Mouse (Mus musculus) liver, embryonic 16.5 days (tissue): Measurements from ENCODE around the gene Agbl4. TPM values are rescaled to one million over a fixed set of nuclear protein-coding genes. Genes with fewer than 3 reads are reported as not detected.
"Not testable (repeated sequence)": the region's sequence is repeated elsewhere in the genome, so short reads cannot be mapped to it uniquely, and the experiment has no call there.

Experiments
- ATAC-seq: fragments of 200-750 bp; cut with Nextera tagmentation; 2 replicates; pipeline ENCODE4 v1.8.0; 2017; ENCODE audit warnings: low read depth, mild to moderate bottlenecking, moderate number of reproducible peaks, moderate library complexity
- H3K27ac ChIP-seq: fragments of 300-500 bp; sonication (generic); 2 replicates; pipeline ENCODE4 v1.5.1; 2014; ENCODE audit warnings: mild to moderate bottlenecking, low read length
- H3K27me3 ChIP-seq: fragments of 300-500 bp; sonication (generic); 2 replicates; pipeline ENCODE4 v1.6.1; 2014; ENCODE audit warnings: low read depth, low read length, mixed read lengths; ENCODE audit not compliant: control insufficient read depth, insufficient read depth
- H3K36me3 ChIP-seq: fragments of 300-500 bp; sonication (generic); 2 replicates; pipeline ENCODE4 v1.6.1; 2014; ENCODE audit warnings: mild to moderate bottlenecking; ENCODE audit not compliant: control insufficient read depth, insufficient read depth
- H3K4me1 ChIP-seq: fragments of 300-500 bp; sonication (generic); 2 replicates; pipeline ENCODE4 v1.6.1; 2014; ENCODE audit warnings: low read depth, low read length, mixed read lengths; ENCODE audit not compliant: control insufficient read depth
- H3K4me2 ChIP-seq: fragments of 300-500 bp; sonication (generic); 2 replicates; pipeline ENCODE4 v1.6.1; 2014; ENCODE audit warnings: low read depth, low read length, mixed read lengths
- H3K4me3 ChIP-seq: fragments of 300-500 bp; sonication (generic); 2 replicates; pipeline ENCODE4 v1.5.1; 2014; ENCODE audit warnings: low read depth, mild to moderate bottlenecking, low read length
- H3K9ac ChIP-seq: fragments of 300-500 bp; sonication (generic); 2 replicates; pipeline ENCODE4 v1.6.1; 2014; ENCODE audit warnings: low read depth, low read length
- H3K9me3 ChIP-seq: fragments of 300-500 bp; sonication (generic); replicated peaks from 2 replicates; pipeline ENCODE4 v1.6.1; 2016; ENCODE audit warnings: low read length; ENCODE audit not compliant: control insufficient read depth
- WGBS: fragments of 180-500 bp; shearing (Covaris S2); extraction: QIAGEN DNeasy Blood & Tissue Kit; methylation state at CpG from one replicate; pipeline ENCODE4 v1.1.7; 2014; ENCODE audit not compliant: insufficient replicate concordance; 5-methylcytosine and 5-hydroxymethylcytosine counted together
- polyA plus RNA-seq: library from polyadenylated mRNA; unstranded; fragments of >200 nt; fragmentation: Nextera tagmentation; extraction: Ambion mirVana; gene quantifications from 2 replicates; pipeline ENCODE4 v1.2.1, GENCODE M21; 2015

Gene Agbl4
- polyA plus RNA-seq, 1 experiment from 2014 or later = not detected

DNA sequence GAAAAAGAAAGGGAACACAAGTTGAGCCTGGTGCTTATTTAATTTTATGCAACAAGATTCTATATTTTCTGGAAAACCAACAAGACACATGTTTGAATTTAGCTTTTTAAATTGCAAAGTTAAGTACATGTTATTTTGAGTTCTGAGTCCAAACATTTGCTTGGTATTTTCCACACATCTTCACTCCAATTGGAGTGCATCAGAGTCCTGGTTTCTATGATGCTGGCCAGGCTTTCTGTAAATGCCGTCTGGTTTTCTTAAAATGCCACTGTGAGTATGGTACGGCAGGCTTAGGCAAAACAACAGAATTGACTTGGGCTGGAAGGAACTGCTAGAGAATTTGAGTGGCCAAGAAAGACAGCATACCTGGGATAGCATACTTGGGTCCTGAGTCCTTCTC, 784.0 kb downstream of the Agbl4 start:
- no peak overlapping the region for H3K4me2 ChIP-seq
- H3K9ac ChIP-seq = no peak overlapping the region
- no peaks in the 10 kb centered on the region for H3K4me1 ChIP-seq
- H3K9me3 ChIP-seq = no peaks in the 10 kb centered on the region
- H3K4me3 ChIP-seq = no peak overlapping the region
- no peak for ATAC-seq
- 65% methylated on average over 2 of the region's 2 CpGs for WGBS
- H3K36me3 ChIP-seq = no peaks in the 10 kb centered on the region
- H3K27ac ChIP-seq = no peak overlapping the region
- no peaks in the 10 kb centered on the region for H3K27me3 ChIP-seq

DNA sequence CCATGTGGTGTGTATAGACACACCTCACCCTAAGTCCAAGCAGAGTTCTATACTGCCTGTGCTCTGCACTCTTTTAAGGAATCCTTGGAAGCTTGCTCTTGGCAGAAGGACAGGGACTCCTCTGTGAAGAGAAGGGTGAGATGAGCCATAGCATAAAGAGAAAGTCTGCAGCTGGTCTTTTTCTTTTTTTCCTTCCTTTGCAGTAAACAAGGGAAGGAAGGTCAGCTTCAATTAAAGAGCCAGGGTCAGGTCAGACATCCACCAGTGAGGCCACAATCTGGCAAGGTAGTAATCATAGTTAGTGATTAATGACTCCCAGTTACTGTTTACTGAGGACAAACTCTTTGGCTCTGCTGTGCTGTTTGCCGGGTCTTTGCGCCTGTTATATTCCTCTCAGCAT, 802.6 kb downstream of the Agbl4 start:
- Histone ChIP-seq H3K9me3 (no peaks in the 10 kb centered on the region), H3K36me3 (no peaks in the 10 kb centered on the region), H3K4me1 (no peaks in the 10 kb centered on the region; the same call in 1 of the 2 replicates), H3K27me3 (no peaks in the 10 kb centered on the region), H3K4me2 (no peak overlapping the region), H3K4me3 (no peak overlapping the region), H3K9ac (no peak overlapping the region), H3K27ac (no peak overlapping the region)
- 0 out of 2 replicates have a peak, but pooled peaks have one; percentile 37 for ATAC-seq
- 44% methylated on average over 2 of the region's 2 CpGs for WGBS

DNA sequence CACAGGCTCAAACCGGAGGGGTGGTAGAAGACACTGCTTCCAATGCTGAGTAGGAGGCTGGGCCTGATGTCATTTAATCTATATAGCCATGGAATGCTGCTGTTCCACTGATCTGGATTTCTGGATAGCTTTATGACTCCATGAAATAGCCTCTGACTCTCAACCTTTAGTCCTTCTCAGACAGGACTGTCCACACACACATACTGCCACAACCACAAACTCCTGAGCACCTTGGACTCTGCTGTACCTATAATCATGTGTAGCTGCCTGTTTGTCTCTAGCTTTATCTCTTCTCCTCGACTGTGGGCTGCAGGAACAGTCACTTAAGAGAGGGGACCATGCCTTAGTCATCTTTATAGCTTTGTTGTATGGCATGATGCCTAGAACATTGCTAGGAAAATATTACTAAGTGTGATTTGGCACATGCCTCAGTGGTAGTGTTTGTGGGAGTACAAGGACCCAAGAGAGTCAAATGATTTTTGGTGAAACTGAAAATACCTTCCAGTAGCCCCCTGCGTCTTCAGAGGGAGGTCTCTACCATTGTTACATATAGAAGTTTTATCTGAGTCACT, 817.8 kb downstream of the Agbl4 start:
- no peaks in the 10 kb centered on the region for H3K9me3 ChIP-seq
- ATAC-seq = no peak
- no peak overlapping the region for H3K4me2 ChIP-seq

DNA sequence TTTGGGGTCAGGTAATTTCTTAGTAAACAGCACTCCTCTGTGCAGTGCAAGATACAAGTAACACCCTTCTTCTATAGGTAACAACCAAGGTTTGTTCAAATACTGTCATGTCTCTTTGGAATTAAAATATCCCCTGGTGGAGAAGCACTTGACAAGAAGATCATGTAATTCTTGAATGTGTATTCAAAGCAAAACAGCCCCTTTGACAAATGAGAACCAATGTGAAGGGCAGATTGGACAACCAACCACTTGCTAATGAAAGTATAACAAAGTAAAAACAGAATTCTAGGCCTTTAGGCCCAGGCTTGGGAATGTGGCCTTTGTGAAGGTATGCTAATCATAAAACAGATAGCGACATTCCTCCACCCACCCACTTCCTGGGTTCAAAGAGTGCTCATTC, 821.6 kb downstream of the Agbl4 start:
- H3K4me3 ChIP-seq = not testable (repeated sequence)
- no CpG with 5 or more reads among the region's 1 CpGs for WGBS

More for the DNA sequence above, 817.8 kb downstream of the Agbl4 start:
- WGBS = 34% methylated on average over 3 of the region's 3 CpGs
- Histone ChIP-seq H3K4me3 (no peak overlapping the region), H3K4me1 (no peaks in the 10 kb centered on the region), H3K36me3 (no peaks in the 10 kb centered on the region), H3K27me3 (no peaks in the 10 kb centered on the region), H3K27ac (no peak overlapping the region), H3K9ac (no peak overlapping the region)

DNA sequence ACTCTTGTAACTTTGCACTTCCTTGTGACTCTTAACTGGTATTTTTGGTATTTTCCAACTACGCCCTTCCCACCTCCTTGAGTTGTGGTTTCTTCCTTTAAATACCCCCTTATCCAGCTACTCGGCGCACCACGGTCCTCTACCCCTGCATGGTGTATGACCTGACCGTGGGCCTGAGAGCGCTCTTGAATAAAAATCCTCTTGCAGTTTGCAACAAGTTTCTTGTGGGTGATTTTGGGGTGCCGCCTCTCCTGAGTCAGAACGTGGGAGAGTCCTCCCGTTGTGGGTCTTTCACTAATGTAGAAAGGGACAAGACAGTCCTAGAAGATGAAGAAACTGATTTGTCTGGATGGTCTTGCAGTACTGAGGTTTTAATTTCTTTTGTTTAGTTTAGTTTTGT, 822.1 kb downstream of the Agbl4 start:
- 72% methylated on average over 9 of the region's 9 CpGs for WGBS
- not testable (repeated sequence) for H3K27me3 ChIP-seq, ATAC-seq, H3K27ac ChIP-seq, H3K9ac ChIP-seq, H3K9me3 ChIP-seq, H3K4me3 ChIP-seq, H3K4me2 ChIP-seq, H3K36me3 ChIP-seq, H3K4me1 ChIP-seq

More for the DNA sequence above, 821.6 kb downstream of the Agbl4 start:
- not testable (repeated sequence) for H3K9ac ChIP-seq, H3K4me1 ChIP-seq, H3K9me3 ChIP-seq, H3K4me2 ChIP-seq, ATAC-seq, H3K27me3 ChIP-seq, H3K27ac ChIP-seq, H3K36me3 ChIP-seq

DNA sequence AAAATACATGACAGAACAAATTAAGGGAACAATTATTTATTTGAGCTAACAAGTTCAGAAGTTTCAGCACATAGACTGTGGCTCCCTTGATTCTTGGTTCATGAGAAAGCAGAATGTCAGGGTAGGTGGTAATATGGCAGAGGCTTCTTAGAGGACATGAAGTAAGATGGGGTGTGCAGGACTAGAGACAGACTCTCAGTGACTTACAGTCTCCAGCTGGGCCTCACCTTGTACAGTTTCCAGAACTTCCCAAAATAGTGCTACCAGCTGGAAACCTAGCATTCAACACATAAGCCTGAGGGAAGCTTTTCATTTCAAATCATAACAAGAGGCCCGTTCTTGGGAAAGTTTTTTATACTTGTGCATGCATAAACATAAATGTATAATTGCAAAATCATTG, 836.4 kb downstream of the Agbl4 start:
- H3K9ac ChIP-seq = no peak overlapping the region
- 37% methylated on average over 1 of the region's 1 CpGs for WGBS
- no peaks in the 10 kb centered on the region for H3K27me3 ChIP-seq
- no peaks in the 10 kb centered on the region for H3K4me1 ChIP-seq
- no peaks in the 10 kb centered on the region for H3K9me3 ChIP-seq
- no peak overlapping the region for H3K4me3 ChIP-seq
- ATAC-seq = no peak
- H3K27ac ChIP-seq = no peak overlapping the region
- H3K36me3 ChIP-seq = no peaks in the 10 kb centered on the region
- H3K4me2 ChIP-seq = no peak overlapping the region

DNA sequence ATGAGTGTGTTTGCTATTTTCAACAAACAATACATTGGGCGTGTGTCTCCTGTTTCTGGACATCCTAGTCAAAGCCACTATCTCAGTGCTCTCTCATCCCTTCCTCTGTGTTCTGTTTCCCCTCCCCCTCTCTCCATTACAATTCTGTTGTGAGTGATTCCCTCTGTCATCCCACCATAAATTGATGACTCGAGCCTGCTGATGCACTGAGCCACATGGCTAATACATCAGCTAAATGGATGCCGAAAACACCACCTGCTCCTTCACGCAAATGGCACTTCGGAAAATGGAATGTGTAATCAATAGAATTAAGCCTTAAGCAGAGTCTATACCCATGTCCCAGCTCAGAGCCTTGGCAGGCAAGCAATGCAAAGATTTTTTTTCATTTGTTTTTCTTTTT, 854.5 kb downstream of the Agbl4 start:
- H3K36me3 ChIP-seq = no peaks in the 10 kb centered on the region
- no peak overlapping the region for H3K9ac ChIP-seq
- no peaks in the 10 kb centered on the region for H3K9me3 ChIP-seq
- no peak overlapping the region for H3K4me2 ChIP-seq
- no peak overlapping the region for H3K27ac ChIP-seq
- H3K4me3 ChIP-seq = no peak overlapping the region
- no peaks in the 10 kb centered on the region for H3K4me1 ChIP-seq
- WGBS = 67% methylated on average over 5 of the region's 5 CpGs
- no peaks in the 10 kb centered on the region for H3K27me3 ChIP-seq
- ATAC-seq = no peak

DNA sequence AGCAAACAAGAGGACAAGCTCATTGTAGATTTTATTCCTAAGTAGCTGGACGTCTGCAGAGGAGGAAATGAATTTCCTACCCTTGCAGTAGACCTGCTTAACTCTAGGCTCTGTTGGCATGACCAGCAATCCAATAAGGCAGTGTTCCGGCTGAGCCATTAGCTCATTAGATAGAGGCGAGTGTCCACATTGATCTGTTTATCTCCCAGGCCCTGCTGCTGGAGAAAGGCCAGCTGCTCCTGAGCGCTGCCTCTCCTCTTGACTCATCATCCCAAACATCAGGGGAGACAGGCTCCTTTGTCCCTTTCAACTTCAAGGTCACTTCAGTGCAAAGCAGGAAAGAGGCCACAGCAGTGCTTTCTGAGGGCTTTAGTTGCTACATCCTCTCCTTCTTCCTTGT, 858.0 kb downstream of the Agbl4 start:
- no peaks in the 10 kb centered on the region for H3K9me3 ChIP-seq
- no peaks in the 10 kb centered on the region for H3K4me1 ChIP-seq

DNA sequence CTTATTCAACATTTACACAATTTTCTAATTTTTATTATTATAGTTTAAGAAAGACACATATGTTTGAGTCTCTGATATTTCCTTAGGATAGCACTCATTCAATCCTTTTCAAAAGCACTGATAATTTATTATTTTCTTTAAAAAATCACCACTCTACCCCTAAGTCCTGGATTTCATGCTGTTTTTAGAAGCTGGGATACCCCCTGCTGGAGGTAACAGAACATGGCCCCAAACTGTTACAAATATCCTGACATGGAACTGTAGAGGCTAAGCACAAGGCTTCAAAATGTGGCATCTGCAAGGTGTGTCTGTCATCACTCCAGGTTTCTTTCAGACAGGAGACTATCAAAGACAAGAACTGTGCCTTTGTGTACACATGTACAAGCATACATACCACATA, 859.5 kb downstream of the Agbl4 start:
- no peaks in the 10 kb centered on the region for H3K9me3 ChIP-seq

More for the DNA sequence above, 858.0 kb downstream of the Agbl4 start:
- Histone ChIP-seq H3K36me3 (no peaks in the 10 kb centered on the region), H3K4me2 (no peak overlapping the region), H3K9ac (no peak overlapping the region), H3K27ac (no peak overlapping the region), H3K4me3 (no peak overlapping the region), H3K27me3 (no peaks in the 10 kb centered on the region)
- 34% methylated on average over 4 of the region's 4 CpGs for WGBS
- no peak; the same call in 1 of the 2 replicates for ATAC-seq

More for the DNA sequence above, 859.5 kb downstream of the Agbl4 start:
- ATAC-seq = no peak
- Histone ChIP-seq H3K4me2 (no peak overlapping the region), H3K4me1 (no peaks in the 10 kb centered on the region), H3K27ac (no peak overlapping the region), H3K36me3 (no peaks in the 10 kb centered on the region), H3K27me3 (no peaks in the 10 kb centered on the region), H3K9ac (no peak overlapping the region), H3K4me3 (no peak overlapping the region)
